Mouse (Mus musculus) c-Kit-positive CD71-negative TER-119-negative erythroid progenitor cells, embryonic 14.5 days (primary cell): Measurements from ENCODE around the gene 6330403K07Rik.

Experiments
- DNase-seq: peaks from one replicate; pipeline ENCODE4 v3.0.0-alpha.2; 2013; ENCODE audit warnings: low read depth

The 6330403K07Rik gene

GRCm38 (mm10) chr11:70982557-70983228, 50.6 kb downstream of the 6330403K07Rik start, which contains the start of gene C1qbp:
Gene C1qbp (minus strand): TSS chr11:70983026.
- peak; percentile 82 for DNase-seq

GRCm38 (mm10) chr11:70982030-70982429, 51.3 kb downstream of the 6330403K07Rik start:
- no peak for DNase-seq
